Mouse (Mus musculus) A20 (cell line): ENCODE data around the gene Cntn6.
A peak's percentile ranks its signal among the peaks of the same experiment; 100 is the strongest.

Source experiments
- DNase-seq: peaks from one replicate; pipeline ENCODE4 v3.0.0-alpha.2; 2011; ENCODE audit warnings: low read depth, low spot score

Cntn6 gene

DNA sequence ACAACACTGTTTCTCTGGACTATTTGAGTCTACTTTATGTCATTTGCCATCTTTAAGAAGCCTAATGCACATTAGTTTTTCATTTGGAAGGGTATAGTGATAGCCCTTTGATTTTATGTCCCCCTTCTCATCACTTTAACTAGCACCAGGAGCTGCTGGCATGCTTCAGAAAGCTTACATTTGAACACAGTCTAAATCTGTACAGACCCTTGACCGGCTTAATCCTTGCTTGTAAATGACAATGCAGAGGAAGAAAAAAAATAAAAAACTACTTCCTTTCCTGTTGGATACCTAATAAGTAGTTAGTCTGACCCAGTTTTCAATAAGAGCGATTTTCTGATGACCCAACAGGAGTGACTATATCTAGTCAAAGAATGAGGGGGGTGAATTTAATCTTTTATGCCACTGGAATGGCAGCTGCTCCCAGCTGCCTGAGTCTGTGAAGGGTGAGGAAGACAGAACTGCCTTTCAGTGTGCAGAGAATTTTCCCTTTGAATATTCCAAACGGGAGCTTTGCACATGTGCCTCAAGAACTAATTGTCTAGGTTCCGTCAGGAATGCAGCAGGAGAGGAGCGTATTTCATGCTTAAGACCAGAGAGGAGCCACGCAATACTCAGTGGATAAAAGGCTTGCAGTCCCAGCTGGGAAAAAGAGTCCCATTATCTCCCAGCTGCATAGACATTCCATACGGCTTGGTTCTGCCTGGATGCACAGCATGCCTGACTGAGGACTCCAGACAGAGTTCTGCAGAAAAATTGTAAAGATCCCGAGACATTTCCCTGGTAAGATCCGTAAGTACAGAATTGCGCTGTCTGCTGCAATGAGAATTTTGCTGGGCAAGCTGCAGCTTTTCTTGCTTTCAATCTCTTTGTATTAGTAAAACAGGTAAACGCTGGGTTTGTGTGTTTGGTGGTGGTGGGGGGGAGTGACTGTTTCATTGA lies at the start of gene Cntn6:
Gene Cntn6, plus strand, starts transcription at position 301 of the 942 bp plus-strand sequence.
- no peak for DNase-seq

- no peak for DNase-seq
Observed at GRCm38 (mm10) chr6:104443731-104444130, 48.9 kb upstream of the Cntn6 start.

- DNase-seq = no peak
Observed at GRCm38 (mm10) chr6:104470706-104471105, 21.9 kb upstream of the Cntn6 start.

DNA sequence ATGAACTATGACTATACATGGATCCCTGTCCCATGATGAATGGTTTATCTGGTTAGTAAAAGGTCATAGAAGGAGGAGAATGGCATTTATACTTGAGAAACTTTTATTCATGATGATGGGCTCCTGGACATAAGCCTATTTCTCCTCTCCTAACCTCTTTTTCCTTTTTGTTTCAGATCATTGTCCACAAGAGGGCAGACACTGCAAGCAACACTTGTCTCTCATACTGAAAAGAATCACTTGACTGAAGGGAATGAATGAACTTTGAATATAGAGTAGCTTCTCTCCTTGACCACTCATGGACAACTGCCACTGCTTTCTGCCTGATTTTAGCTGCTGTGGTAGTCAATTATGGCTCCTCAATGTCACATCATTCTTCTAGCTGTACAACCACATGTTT lies 13.3 kb upstream of the Cntn6 start:
- peak; percentile 49 for DNase-seq

GRCm38 (mm10) chr6:104493459-104493858 lies 869 bp downstream of the Cntn6 start:
- DNase-seq = no peak

DNA sequence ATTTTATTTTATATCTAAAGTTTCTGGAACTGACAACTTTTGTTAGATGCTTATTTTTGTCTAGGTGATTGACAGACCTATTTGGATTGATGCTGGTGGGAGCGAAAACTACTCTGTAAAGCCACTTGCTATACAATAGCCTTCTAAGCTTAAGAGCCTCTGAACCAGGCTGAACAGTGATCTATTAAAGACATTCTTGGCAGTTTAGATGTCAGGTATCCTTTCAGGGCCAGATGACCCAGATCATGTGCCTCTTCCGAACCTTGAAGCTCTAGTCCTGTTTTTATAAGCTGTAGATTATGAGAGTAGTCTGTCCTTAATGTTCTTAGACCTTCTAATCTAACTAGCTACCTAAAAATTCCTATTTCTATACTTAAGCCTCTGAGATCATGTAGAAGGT lies 3.2 kb downstream of the Cntn6 start:
- no peak for DNase-seq

- no peak for DNase-seq
Observed at GRCm38 (mm10) chr6:104563993-104564392, 71.4 kb downstream of the Cntn6 start.

DNA sequence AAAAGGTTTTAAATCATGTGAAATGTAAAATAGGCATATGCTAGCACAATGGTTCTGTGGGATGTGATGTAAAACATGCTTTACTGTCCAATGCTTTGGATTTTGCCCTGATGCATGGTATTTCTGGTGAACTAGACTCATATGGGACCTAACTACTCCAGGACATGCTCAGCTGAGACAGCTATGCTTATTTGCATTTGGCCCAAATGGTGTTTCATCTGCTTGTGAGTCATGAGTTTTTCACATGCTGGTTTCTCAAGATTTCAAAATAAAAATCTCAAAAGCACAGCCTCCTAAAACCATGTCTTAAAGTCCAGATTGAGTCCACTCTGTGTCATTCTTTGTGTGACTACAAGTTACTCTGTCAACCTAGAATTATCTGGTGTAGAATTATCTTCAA lies 77.0 kb downstream of the Cntn6 start:
- no peak for DNase-seq

GRCm38 (mm10) chr6:104588028-104588427 lies 95.4 kb downstream of the Cntn6 start:
- DNase-seq = no peak

GRCm38 (mm10) chr6:104600838-104601397 lies 108.3 kb downstream of the Cntn6 start:
- no peak for DNase-seq

DNA sequence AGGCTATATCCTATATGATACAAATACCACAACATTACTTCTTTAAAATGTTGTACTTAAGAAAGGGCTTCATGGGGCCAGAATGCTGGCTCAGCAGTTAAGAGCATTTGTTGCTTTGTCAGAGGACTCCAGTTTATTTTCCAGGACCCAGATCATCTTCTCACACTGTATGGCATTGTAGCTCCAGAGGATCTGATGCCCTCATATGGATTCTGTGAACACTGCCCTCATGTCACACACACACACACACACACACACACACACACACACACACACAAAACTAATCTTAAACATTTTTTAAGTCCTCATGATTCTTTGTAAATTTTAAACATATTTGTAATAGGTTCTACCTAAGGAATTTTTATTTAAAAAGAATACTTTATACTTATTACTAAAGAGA lies 110.3 kb downstream of the Cntn6 start:
- no peak for DNase-seq

DNA sequence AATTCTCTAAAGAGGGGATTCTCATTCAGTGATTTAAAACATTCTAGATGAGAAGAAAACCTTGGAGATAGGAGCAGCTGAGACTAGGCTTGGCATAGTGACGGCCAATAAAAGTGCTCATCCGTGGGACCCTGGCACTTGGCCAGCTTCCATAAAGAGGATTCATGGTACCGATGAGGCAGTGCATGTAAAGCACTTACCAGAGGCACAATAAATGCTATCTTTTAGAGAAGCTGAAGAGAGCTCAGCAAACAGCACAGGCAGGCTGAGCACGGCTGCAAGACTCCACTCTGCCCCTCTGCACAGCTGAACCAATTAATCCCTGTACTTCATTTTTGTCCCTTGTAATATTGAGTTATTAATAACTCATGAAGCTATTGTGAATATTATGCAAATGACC lies 110.8 kb downstream of the Cntn6 start:
- DNase-seq = no peak

GRCm38 (mm10) chr6:104605214-104605613 lies 112.6 kb downstream of the Cntn6 start:
- DNase-seq = no peak

GRCm38 (mm10) chr6:104653518-104653917 lies 160.9 kb downstream of the Cntn6 start:
- no peak for DNase-seq

- no peak for DNase-seq
Observed at GRCm38 (mm10) chr6:104668701-104669100, 176.1 kb downstream of the Cntn6 start.

DNA sequence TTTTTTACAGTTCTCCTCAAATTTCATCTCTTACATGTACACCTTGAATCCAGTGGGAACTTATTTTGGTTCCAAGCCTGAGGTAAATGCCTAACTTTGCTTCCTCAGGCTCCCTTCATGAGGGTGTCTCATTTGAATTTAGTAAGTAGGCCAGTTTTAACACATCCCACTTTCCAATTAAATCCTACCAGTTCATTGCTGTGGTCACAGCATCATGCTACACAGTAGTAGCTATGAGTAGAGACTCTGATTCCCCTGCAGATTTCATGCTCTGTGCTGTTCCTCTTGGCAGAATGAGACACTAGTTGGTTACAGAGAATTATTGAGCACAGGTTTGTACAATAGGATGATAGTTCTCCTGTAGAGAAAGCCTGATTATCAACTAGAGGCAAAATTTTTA lies 181.7 kb downstream of the Cntn6 start:
- DNase-seq = no peak

DNA sequence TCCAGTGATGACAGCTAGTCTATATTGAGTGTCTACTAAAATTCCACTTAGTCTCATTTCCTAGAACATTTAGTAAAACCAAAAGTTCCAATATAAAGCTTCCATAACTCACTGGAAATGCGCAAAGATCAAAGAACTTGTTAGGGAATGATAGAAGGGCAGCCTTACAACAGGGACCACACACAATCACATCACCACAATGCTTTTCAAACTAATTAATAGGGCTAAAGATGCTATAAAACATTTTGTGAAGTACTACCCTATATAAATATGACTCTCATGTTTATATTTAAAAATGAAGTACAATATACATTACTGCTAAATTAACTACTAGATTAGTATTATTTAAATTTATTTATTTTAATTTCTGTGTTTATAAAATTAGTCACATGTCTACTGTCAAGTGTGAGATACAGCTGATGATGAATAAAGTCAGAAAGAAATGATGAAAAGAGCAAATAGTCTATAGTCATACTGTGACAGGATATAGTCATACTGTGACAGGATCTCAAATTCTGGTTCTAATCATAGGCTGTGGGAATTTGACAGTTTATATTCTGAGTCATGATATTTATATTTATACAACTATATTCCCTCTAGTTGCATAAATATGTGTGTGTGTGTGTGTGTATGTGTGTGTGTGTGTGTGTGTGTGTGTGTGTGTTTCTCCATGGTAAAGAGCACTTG lies 187.4 kb downstream of the Cntn6 start:
- DNase-seq = no peak

DNA sequence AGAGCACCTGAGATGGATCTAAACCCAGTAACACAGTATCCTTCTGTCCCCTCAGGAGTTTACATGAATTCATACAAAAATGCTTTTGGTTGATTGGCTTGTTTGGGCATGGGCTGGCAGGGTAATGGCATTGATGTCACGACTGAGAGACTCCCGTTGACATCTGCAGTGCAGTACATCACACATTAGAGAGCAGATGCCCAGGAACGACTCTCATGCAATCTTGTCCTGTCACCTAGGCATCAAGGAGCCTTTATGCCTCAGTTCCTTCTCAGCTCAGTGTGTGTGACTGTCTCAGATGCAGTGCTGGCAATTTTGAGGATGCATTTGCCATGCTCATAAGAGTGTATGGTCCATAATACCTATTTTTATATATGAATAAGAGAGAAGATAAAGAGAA lies 195.4 kb downstream of the Cntn6 start:
- DNase-seq = no peak

DNA sequence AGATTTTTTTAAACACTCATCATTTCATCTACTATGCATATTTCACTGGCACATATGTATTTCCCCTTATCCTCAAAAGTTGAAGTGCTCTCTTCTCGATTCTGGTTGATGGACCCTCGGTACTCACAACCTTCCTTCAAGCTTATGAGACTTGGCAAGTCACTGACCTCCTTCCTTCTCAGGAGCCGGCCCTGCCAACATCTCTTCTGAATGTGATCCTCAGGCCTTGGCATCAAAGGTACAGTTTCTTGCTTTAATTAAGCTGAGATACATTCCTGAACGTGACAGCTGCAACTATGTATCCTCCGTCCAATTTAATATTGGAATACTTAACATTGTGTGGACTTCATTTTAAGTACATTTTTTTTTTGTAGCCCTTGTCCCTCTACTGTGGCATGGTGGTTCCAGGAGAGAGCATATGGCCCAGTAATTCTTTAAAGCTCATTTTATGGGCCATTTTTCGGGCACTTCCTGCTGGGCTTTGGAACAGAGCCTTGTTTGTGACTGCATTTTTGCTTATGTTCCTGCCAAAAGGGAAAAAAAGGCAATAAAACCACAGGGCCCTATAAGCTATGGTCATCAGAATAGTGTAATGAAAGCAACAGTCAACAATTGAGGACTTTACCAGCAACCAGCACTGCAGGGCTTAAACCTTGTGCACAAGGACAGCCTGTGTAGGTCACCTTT lies 196.0 kb downstream of the Cntn6 start:
- no peak for DNase-seq

- DNase-seq = no peak
Observed at GRCm38 (mm10) chr6:104728571-104728970, 236.0 kb downstream of the Cntn6 start.

DNA sequence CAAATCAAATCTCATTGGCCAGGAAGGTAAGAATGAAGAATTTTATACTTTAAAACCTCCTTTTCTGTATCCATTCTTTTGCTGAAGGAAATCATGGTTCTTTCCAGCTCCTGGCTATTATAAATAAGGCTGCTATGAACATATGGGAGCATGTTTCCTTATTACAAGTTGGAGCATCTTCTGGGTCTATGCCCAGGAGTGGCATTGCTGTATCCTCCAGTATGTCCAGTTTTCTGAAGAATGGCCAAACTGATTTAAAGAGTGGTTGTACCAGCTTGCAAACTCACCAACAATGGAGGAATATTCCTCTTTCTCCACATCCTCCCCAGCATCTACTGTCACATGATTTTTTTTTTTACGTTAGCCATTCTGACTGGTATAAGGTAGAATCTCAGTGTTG lies 241.7 kb downstream of the Cntn6 start:
- DNase-seq = no peak

DNA sequence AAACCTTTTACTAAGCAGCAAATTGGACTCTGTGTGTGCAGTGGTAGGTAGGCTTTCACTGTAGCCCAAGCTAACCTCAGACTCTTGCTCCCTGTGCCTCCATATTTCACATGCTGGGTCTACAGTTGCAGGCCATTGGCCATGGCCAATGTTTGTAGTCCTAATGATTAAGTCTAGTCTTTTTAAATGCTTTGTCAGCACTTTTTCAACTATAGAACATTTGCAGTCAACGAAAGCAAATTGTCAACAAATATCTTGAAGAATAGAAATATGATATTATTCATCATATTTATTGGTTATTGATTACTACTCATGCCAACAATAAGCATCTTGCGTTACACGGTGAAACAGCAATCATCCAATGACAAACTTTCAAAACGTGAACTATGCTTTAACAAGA lies 246.4 kb downstream of the Cntn6 start:
- DNase-seq = no peak
